Mouse (Mus musculus) layer of hippocampus, adult 11-12 months (tissue): ENCODE measurements around the gene Polr2a.
"Not testable (repeated sequence)": the region's sequence is repeated elsewhere in the genome, so short reads cannot be mapped to it uniquely, and the experiment has no call there.

ENCODE experiments used
- DNase-seq: peaks from one replicate; pipeline ENCODE4 v3.0.0; 2022; ENCODE audit warnings: low spot score

Polr2a gene

DNA sequence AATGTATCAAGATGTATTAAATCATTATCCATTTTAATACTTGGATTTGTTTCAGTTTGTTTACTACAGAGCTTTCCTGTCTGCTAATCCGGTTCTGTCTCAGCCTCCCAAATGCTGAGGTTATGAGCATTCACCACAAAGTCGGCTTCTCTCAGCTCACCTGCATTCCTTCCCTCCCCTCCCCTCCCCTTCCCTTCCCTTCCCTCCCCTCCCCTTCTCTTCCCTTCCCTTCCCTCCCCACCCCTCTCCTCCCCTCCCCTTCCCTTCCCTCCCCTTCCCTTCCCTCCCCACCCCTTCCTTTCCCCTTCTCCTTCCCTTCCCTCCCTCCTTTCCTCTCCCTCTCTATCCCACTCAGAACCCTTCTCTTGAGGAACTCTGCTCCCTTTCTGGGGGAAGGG, 53.8 kb downstream of the Polr2a start:
- DNase-seq = no peak

- no peak for DNase-seq
Observed at GRCm38 (mm10) chr11:69703814-69704612, 54.4 kb downstream of the Polr2a start.

- not testable (repeated sequence) for DNase-seq
Observed at GRCm38 (mm10) chr11:69703381-69703780, 55.1 kb downstream of the Polr2a start.

GRCm38 (mm10) chr11:69702886-69703285, 55.6 kb downstream of the Polr2a start:
- not testable (repeated sequence) for DNase-seq

DNA sequence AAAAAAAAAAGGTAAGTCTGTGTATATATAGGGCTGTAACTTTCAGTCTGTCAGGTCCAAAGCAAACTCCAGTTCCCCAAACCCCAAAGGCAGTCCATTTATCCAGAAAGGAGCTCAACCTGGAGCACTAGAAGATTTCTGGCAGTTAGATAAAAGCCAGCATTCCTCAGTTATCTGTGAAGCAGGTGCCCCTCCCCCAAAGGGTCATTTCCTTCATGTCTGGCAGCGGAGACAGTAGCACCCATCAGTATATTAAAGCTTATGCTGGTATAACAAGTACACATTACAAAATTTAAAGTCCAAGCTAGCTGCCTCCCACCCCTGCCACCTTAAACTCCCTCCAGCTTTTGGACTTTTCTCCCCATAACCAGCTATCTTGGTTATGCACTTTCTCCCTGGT, 58.8 kb downstream of the Polr2a start:
- no peak for DNase-seq

- no peak for DNase-seq
Observed at GRCm38 (mm10) chr11:69698574-69698973, 59.9 kb downstream of the Polr2a start.

- DNase-seq = no peak
Observed at GRCm38 (mm10) chr11:69697396-69697795, 61.0 kb downstream of the Polr2a start.

DNA sequence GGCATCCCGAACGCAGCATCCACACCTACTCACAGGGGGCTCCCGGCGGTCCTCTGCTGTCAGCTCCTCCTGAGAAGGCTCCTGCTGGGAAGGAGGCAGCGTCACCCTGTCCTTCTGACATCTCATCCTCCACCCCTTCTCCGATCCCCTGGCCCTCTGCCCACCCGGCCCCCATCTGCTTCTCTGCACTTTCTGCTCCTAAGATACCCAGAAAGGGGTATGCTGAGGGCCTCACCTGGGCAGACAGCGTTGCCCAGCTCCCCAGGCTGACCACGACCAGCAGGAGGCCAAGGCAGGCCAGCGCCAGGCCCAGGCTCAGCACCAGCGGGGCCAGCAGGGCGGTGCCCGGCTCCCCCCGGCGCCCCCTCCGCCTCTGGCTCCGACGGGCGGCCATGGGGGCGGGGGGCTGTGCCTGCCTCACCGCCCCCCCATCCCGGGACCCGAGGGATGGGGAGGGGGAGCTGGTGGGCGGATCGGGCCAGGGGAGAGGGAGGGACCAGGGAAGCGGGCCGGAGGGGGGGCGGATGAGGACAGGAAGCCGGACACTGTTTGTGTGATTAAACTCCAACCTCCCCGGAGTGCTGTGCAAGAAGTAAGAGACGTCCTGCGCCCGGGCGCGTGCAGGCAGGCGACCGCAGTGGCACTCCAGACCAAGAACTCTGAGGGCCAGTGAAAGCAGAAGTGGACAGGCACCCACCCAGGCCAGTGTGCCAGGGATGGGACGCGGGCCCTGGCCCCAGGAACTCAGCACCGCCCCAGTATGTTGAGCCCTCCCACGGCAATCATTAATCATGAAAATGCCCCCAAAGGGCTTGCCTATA, 62.9 kb downstream of the Polr2a start, which contains the start of the genes Tnfsf12 and Tnfsfm13:
Tnfsf12 (minus strand) TSS at position 489 of the 821 bp plus-strand sequence.
Tnfsfm13 (minus strand) TSS at position 738 of the 821 bp plus-strand sequence.
- DNase-seq = peak; percentile 62

GRCm38 (mm10) chr11:69695046-69695360, 63.4 kb downstream of the Polr2a start:
- DNase-seq = peak; percentile 45

- no peak for DNase-seq
Observed at GRCm38 (mm10) chr11:69693421-69693965, 64.9 kb downstream of the Polr2a start.

GRCm38 (mm10) chr11:69692863-69693262, 65.6 kb downstream of the Polr2a start:
- DNase-seq = no peak

DNA sequence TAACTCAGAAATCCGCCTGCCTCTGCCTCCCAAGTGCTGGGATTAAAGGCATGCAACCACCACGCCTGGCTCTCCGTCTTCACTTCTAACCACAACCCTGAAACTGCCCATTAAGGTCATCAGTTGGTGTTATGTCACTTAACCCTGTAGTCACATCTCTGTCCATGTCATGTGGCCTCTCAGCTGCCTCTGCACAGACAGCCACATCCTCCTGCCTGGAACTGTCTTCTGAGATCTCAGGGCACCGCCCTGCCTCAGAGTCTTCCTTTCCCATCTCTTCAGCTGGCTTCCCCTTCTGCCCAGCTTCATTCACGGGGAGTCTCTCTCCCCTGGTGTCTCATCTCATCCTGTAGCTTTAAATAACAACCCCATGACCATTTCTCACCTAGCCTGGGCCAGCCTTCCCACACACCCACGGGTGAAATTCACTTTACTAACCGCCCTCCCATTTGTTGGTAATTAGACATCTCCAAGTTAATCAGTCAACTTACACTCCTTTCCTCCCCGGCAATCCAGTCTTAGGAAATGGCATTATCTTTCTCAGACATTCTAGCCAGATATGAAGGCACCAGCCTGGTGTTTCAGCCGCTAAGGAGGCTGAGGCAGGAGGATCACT, 66.1 kb downstream of the Polr2a start:
- no peak for DNase-seq

DNA sequence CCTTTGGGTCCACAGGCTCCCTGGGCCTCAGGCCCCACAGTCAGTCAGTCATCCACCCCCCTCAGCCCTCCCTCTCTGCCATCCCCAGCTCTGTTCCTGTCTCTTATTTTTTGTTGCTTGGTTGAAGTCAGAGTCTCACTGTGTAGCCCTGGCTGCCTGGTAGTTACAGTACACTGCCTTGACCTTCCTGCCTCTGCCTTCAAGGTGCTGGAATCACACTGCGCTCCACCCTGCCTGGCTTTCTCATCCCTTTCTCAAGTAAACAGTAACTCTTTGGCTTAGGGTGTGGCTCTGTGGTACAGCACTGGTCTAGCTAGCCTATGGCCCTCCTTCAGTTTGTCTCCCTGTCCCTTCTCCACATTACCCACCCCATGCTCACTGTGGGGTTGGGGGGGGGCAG, 68.5 kb downstream of the Polr2a start:
- no peak for DNase-seq

GRCm38 (mm10) chr11:69687061-69687460, 71.4 kb downstream of the Polr2a start:
- DNase-seq = no peak

- DNase-seq = peak; percentile 60
Observed at GRCm38 (mm10) chr11:69686377-69686776, 72.1 kb downstream of the Polr2a start.

DNA sequence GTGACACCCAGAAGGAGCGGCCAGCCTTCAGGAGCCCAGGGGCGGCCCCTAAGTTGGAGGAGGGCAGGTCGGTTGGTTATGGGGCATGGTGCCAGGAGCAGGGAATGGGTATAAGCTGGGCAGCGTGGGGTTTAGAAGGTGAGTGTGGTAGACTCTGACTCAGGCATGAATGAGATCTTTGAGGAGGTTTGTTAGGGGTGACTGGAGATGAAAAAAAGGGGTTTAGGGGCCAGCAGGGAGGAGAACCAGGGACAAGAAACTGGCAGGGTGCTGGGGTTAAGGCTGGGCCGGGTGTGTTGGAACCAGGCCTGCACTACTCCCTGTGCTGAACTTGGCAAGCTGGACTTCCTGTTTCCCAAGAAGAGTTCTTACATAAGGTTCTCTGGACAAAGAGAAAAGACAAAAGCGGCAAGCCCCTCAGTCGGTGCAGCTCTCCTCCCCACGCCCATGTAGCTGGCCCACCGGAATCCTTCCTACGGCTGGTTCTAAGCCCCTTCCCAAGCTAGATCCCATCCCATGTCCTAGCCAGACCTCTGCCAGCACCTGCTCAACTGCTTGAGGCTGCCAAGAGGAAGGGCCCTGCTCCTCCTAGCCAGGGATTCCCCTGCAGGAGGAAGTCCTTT, 72.8 kb downstream of the Polr2a start, which contains the start of gene Tnfsf13:
Tnfsf13 (minus strand) TSS at position 259 of the 623 bp plus-strand sequence.
- peak; percentile 74 for DNase-seq

DNA sequence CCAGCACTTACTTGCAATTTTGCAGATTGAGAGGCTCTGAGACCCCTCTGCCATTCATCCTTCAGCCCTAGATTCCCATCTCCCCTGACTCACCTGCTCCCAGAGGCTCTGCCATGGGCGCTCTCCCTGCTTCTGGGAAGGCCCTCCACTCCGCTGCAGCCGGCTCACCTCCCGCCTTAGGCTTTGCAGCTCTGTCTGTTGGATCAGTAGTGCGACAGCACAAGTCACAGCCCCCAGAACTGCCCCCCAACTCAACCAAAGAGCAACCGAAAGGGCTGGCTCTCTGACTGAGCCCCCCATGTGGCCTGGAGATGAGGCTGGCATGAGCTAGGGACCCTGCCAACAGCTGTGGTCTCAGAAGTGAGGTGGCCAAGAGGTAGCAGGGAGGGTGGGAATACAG, 73.5 kb downstream of the Polr2a start:
- no peak for DNase-seq

GRCm38 (mm10) chr11:69684128-69684745, 74.2 kb downstream of the Polr2a start:
- no peak for DNase-seq
